Mouse (Mus musculus): Measurements from ENCODE around the gene Arf1. TPM values are rescaled to one million over a fixed set of nuclear protein-coding genes. Genes with fewer than 3 reads are reported as not detected.

The Arf1 gene
- 100 to 1,000 TPM; 430 to 471 TPM for polyA plus RNA-seq (2017; shearing (Covaris generic))

DNA sequence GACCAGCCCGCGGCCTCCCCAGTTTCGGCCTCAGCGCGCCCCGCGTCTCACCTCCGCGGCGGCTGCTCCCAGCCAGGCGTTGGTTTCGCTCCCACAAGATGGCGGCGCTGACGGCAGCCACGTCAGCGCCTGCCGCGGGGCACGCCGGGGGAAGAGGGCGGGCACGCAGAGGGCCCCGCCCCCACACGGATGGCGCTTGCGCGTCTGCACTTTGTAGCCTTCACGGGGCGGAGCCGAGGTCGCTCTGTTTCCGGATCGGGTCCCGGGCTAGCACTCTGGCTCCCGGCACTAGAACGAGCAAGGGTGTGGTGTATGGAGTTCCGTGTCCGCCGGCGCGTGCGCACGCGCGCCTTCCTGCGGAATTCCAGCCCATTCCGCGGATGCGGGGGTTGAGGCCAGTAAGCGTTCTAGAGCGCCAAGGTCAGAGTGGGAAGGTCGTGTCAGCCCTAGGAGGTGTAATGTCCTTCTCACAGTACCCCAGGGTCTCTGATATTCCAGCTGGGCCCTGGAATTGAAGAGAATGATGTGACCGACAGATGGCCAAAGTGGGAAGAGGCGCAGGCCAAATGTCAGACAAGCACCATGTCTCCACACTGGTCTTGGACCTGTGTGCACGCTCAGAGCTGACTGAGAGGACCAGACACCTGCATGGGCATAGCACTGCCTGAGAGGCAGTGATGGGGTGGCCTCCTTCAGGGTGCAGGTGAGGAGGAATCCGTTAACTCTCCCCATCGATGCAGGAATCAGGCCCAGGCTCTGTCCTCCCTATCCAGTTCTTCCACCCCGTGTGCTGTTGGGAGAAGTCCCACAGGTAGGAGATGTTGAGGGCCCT, at the start of gene Arf1:
Gene Arf1 (minus strand): TSS at position 149 of the 832 bp plus-strand sequence.

GRCm38 (mm10) chr11:59208153-59208831, 19.8 kb downstream of the Arf1 start, which contains the start of gene 2310033P09Rik:
Gene 2310033P09Rik, plus strand, starts transcription at chr11:59208321.

DNA sequence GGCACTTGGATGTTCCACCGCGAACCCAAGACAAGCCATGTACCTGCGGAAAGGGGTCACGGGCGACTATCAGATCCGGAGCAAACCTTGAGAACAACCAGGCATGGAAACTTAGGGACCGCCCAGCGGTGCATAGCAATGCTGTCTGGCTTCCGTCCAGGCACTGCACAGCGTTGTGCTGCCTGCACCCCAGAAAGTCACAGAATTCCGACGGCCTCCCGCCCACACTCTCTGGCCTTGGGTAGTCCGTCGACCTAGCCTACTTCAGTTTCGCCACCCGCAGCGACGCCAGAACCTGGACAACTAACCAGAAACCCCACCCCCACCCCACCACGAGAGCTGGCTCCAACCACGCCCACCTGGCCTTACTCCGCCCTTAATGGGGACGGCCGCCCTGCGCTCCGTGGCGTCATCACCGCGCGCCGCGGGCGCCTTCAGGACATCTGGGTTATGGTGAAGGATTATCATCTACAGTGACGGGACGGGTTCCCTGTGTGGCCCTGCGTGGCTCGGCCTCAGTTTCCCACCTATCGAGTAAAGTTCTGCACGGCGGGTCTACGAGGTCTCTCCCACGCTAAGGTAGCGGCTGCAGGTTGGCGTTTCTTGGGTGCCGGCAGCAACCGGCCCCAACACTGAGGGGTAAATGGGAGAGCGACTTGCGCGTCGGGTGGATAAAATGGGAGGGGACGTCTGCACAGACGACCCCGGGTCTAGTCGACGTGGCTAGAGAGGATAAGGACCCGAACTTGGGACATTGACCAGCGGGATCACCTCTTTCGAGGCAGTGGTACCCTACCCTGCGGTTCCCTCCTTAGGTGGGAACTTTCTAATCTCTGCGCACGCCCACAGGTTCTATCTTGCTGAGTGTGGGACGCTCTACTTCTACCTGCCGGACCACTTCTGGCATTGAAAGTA, 25.7 kb downstream of the Arf1 start, which contains the start of gene Mrpl55:
Gene Mrpl55 (plus strand): TSS at position 406 of the 915 bp plus-strand sequence.

GRCm38 (mm10) chr11:59192059-59192386, 36.0 kb downstream of the Arf1 start, which contains the start of gene Guk1:
Gene Guk1, minus strand, starts transcription at chr11:59192212.

GRCm38 (mm10) chr11:59182864-59183331, 45.2 kb downstream of the Arf1 start, which contains the start of gene Gjc2:
Gene Gjc2, minus strand, starts transcription at chr11:59183213.

GRCm38 (mm10) chr11:59163255-59164236, 64.5 kb downstream of the Arf1 start, which contains the start of gene Iba57:
Gene Iba57, minus strand, starts transcription at chr11:59163739.

Other genes with a start within 250 kb of the Arf1 start
- gene Obscn, start 91.9 kb downstream of the Arf1 start, polyA plus RNA-seq (2017; shearing (Covaris generic)) = under 1 TPM; 0.04 to 0.36 TPM
- gene Iba57, start 64.5 kb downstream of the Arf1 start, polyA plus RNA-seq (2017; shearing (Covaris generic)) = 10 to 100 TPM in 1 of 2 experiments, 1 to 10 TPM in 1; 5.9 to 12.6 TPM
- gene Gjc2, start 45.1 kb downstream of the Arf1 start, polyA plus RNA-seq (2017; shearing (Covaris generic)) = not detected
- 10 to 100 TPM; 82.2 to 88.9 TPM for gene Guk1, start 36.1 kb downstream of the Arf1 start, polyA plus RNA-seq (2017; shearing (Covaris generic))
- gene Mrpl55, start 25.8 kb downstream of the Arf1 start, polyA plus RNA-seq (2017; shearing (Covaris generic)) = 10 to 100 TPM; 38.2 to 50.2 TPM
- gene 2310033P09Rik, start 19.9 kb downstream of the Arf1 start, polyA plus RNA-seq (2017; shearing (Covaris generic)) = 10 to 100 TPM; 36.5 to 39.7 TPM
- 1 to 10 TPM in 1 of 2 experiments, under 1 TPM in 1; 0.39 to 1.2 TPM for gene Wnt3a, start 62.5 kb upstream of the Arf1 start, polyA plus RNA-seq (2017; shearing (Covaris generic))
- gene Wnt9a, start 78.7 kb upstream of the Arf1 start, polyA plus RNA-seq (2017; shearing (Covaris generic)) = not detected
- gene Prss38, start 147.4 kb upstream of the Arf1 start, polyA plus RNA-seq (2017; shearing (Covaris generic)) = 1 to 10 TPM in 1 of 2 experiments, under 1 TPM in 1; 0.12 to 2.2 TPM
- gene Jmjd4, start 221.8 kb upstream of the Arf1 start, polyA plus RNA-seq (2017; shearing (Covaris generic)) = 10 to 100 TPM; 11.6 to 17.4 TPM
- gene Snap47, start 222.9 kb upstream of the Arf1 start, polyA plus RNA-seq (2017; shearing (Covaris generic)) = 10 to 100 TPM; 49.6 to 49.7 TPM
- 1 to 10 TPM; 3.6 to 5.0 TPM for gene Zfp867, start 244.2 kb upstream of the Arf1 start, polyA plus RNA-seq (2017; shearing (Covaris generic))